Mouse (Mus musculus) thymus, adult 2 months (tissue): ENCODE results near the gene Ppp1r15b. TPM values are rescaled to one million over a fixed set of nuclear protein-coding genes. Genes with fewer than 3 reads are reported as not detected.

ENCODE experiments used
- DNase-seq: peaks from one replicate; pipeline ENCODE4 v3.0.0; 2021
- H3K27ac ChIP-seq: fragments of 200-500 bp; 2 replicates; pipeline ENCODE4 v1.5.1; 2012; ENCODE audit warnings: low read length, control low read depth; ENCODE audit not compliant: control insufficient read depth, insufficient read depth
- H3K27me3 ChIP-seq: fragments of 200-500 bp; 2 replicates; pipeline ENCODE4 v1.6.1; 2012; ENCODE audit warnings: mild to moderate bottlenecking, low read length, moderate library complexity, mixed read lengths; ENCODE audit not compliant: control insufficient read depth, insufficient read depth
- H3K36me3 ChIP-seq: fragments of 200-500 bp; 2 replicates; pipeline ENCODE4 v1.6.1; 2012; ENCODE audit warnings: mild to moderate bottlenecking, low read length, moderate library complexity; ENCODE audit not compliant: control insufficient read depth, insufficient read depth
- H3K4me1 ChIP-seq: fragments of 200-500 bp; replicated peaks from 2 replicates; pipeline ENCODE4 v1.6.1; 2012; ENCODE audit warnings: low read length; ENCODE audit not compliant: control insufficient read depth, insufficient read depth
- H3K4me3 ChIP-seq: fragments of 200-500 bp; 2 replicates; pipeline ENCODE4 v1.5.1; 2012; ENCODE audit warnings: mild to moderate bottlenecking, low read length, control low read depth, moderate library complexity; ENCODE audit not compliant: control insufficient read depth, insufficient read depth
- CTCF ChIP-seq: fragments of 200-500 bp; IDR thresholded peaks from 2 replicates; pipeline ENCODE4 v1.5.1; 2012; ENCODE audit warnings: mild to moderate bottlenecking, control low read depth, low read length, moderate library complexity, borderline replicate concordance; ENCODE audit not compliant: control insufficient read depth, poor library complexity, insufficient read depth; ENCODE audit errors: extremely low read depth
- POLR2A ChIP-seq: fragments of 200-500 bp; IDR thresholded peaks from 2 replicates; pipeline ENCODE4 v1.6.1; 2012; ENCODE audit warnings: mild to moderate bottlenecking, low read length, control low read depth, moderate library complexity; ENCODE audit not compliant: control insufficient read depth, poor library complexity, insufficient read depth; ENCODE audit errors: extremely low read depth
- WGBS: fragments of 180-500 bp; shearing (Covaris S2); methylation state at CpG from one replicate; pipeline ENCODE4 v1.1.7; 2018; 5-methylcytosine and 5-hydroxymethylcytosine counted together
- polyA plus RNA-seq: library from polyadenylated mRNA; depleted of rRNA; stranded (reverse); fragments of >200 nt; gene quantifications from 2 replicates; pipeline ENCODE4 v1.2.3, GENCODE M21; 2012; rRNA removed

Ppp1r15b gene
- polyA plus RNA-seq, result 45.8 and 55.0 TPM in 2 replicates

DNA sequence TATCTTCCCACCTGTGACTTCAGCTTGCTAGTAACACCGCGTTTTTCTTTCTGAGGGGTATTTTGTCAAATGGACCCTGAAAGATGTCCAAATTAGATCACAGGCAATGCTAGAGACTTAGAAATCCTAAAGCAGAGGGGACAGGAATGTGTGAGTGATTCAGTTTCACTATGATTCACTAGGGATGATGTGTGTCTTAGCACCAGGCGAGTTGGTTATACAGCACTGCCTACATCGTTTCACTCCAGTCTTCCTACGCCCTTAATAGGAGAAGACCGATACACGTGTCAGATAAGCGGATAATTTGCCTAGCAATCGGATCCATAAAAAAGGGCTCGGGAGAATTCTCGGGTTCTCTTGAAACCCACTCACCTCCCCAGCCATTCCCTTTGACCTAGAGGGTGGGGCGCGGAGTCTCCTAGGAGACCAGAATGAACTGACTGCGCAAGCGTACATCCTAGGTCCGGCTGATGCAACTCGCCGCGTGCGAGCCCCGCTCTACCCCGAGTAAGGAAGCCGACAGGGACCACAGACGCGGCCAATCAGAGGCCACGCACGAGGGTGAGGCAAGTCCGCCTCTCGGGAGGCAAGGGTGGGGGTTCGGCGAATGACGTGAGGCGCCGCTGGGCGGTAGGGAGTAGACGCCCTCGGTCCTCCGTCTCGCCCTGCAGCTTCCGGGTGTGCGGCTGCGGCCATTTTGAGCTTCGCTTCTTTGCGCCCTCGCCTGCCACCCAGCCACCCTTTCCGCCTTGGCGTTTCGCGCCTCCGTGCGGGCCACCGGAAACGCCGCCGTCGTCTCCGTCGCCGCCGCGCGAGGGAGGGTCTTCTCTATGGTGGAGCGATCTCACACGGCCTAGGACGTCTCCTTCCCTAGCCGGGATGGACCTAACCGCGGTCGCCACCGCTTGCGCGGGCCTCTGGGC, at the start of gene Ppp1r15b:
Gene Ppp1r15b (plus strand): TSS at position 506 of the 923 bp plus-strand sequence.
- H3K4me1 ChIP-seq, result peaks cover 3% of the 10 kb centered on the region; the same call in 1 of the 2 replicates
- under 1% methylated on average over 72 of the region's 72 CpGs for WGBS
- TF ChIP-seq POLR2A (peak; percentile 76), CTCF (peak; percentile 47; the same call in 1 of the 2 replicates)
- DNase-seq, result peak; percentile 97
- H3K27me3 ChIP-seq, result no peaks in the 10 kb centered on the region
- peak within 1 kb of the TSS; percentile 67 for H3K27ac ChIP-seq
- H3K4me3 ChIP-seq, result peak within 1 kb of the TSS; percentile 72
- 0 out of 2 replicates have a peak, but pooled peaks cover under 1% of the 10 kb centered on the region for H3K36me3 ChIP-seq

DNA sequence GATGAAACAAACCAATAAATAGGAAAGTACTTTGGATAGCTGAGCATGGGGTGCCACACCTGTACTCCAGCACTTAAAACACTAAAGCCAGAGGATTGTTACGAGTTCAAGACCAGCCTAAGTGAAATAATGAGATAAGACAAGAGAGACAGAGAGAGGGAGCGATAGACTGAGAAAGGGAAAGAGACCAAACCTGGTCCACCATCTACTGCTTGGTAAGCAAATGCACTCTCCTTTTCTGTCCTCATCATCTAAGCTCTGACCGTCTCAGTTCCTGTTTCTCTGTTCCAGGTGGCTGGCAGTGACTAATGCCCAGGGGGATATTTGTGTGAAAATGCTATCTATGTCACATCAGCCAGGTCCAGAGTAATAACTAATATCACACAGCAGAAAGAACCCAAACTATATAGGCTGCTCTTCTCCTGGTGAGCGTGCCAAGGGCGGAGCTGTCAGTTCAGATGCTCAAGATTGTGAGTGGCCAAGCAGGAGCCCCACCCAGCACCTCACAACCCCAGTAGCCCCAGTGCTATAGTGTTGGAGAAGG, 47.9 kb upstream of the Ppp1r15b start:
- WGBS, result 95% methylated on average over 5 of the region's 5 CpGs
- Histone ChIP-seq H3K27me3 (no peaks in the 10 kb centered on the region), H3K4me3 (no peak overlapping the region), H3K36me3 (no peaks in the 10 kb centered on the region), H3K27ac (no peak overlapping the region), H3K4me1 (no peaks in the 10 kb centered on the region)
- TF ChIP-seq CTCF, result no peak
- TF ChIP-seq POLR2A, result no peak
- no peak for DNase-seq

GRCm38 (mm10) chr1:133083942-133084625, 46.9 kb upstream of the Ppp1r15b start:
- TF ChIP-seq POLR2A (no peak), CTCF (no peak)
- no peak for DNase-seq
- 91% methylated on average over 11 of the region's 11 CpGs for WGBS
- no peak overlapping the region for H3K27ac ChIP-seq
- H3K4me1 ChIP-seq, result no peaks in the 10 kb centered on the region
- no peaks in the 10 kb centered on the region for H3K36me3 ChIP-seq
- no peak overlapping the region for H3K4me3 ChIP-seq
- no peaks in the 10 kb centered on the region for H3K27me3 ChIP-seq

DNA sequence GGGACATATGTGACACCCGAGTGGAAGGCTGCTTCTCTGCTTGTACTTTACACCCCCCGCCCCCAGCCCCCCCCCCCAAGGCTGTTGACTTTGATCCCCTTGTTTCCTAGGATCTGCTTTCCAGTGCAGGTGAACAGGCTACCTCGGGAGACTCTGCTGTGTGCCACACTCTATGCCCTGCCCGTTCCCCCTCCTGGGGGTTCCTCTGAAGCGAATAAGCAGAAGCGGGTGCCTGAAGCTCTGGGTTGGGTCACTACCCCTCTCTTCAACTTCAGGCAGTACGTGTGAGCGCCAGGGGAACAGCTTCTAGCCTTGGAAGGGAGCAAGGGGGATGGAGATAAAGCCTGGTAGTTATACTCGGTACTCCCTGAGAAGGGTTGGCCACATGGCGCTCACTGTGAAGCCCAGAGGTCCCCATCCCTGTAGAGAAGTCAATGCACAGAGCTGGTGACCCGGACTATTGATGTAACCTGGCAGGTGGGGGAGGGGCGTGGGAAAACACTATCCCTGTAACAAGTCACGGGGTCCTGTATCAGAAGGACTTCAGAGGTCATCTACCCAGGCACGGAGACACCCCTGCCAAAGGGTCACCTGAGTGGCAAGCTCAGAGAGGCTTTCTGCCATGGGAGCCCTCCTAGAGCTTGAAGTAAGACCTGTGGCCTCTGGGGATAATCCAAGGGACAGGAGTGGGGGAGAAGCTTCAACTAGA, 46.1 kb upstream of the Ppp1r15b start:
- no peaks in the 10 kb centered on the region for H3K27me3 ChIP-seq
- H3K27ac ChIP-seq, result no peak overlapping the region
- TF ChIP-seq CTCF (no peak), POLR2A (no peak)
- no peak overlapping the region for H3K4me3 ChIP-seq
- H3K36me3 ChIP-seq, result no peaks in the 10 kb centered on the region
- WGBS, result 94% methylated on average over 14 of the region's 14 CpGs
- H3K4me1 ChIP-seq, result no peaks in the 10 kb centered on the region
- DNase-seq, result no peak

- Histone ChIP-seq H3K27me3 (no peaks in the 10 kb centered on the region), H3K4me3 (no peak overlapping the region), H3K27ac (no peak overlapping the region), H3K4me1 (no peaks in the 10 kb centered on the region), H3K36me3 (no peaks in the 10 kb centered on the region)
- TF ChIP-seq CTCF (no peak), POLR2A (no peak)
- DNase-seq, result no peak
- WGBS, result 97% methylated on average over 8 of the region's 8 CpGs
Measured at GRCm38 (mm10) chr1:133085417-133085742, 45.6 kb upstream of the Ppp1r15b start.

- Histone ChIP-seq H3K27ac (no peak overlapping the region), H3K4me1 (no peaks in the 10 kb centered on the region), H3K27me3 (no peaks in the 10 kb centered on the region), H3K36me3 (no peaks in the 10 kb centered on the region), H3K4me3 (no peak overlapping the region)
- no peak for TF ChIP-seq POLR2A
- TF ChIP-seq CTCF, result no peak
- WGBS, result 96% methylated on average over 10 of the region's 10 CpGs
- no peak for DNase-seq
Measured at GRCm38 (mm10) chr1:133086804-133087203, 44.1 kb upstream of the Ppp1r15b start.
